Mouse (Mus musculus) gastrocnemius, postnatal 25 days (tissue): Measurements from ENCODE around the gene Zfp607a. TPM values are rescaled to one million over a fixed set of nuclear protein-coding genes. Genes with fewer than 3 reads are reported as not detected.
"Not testable (repeated sequence)": the region's sequence is repeated elsewhere in the genome, so short reads cannot be mapped to it uniquely, and the experiment has no call there.

ENCODE experiments used
- DNase-seq: peaks from one replicate; pipeline ENCODE4 v3.0.0; 2022
- long read RNA-seq, 2 experiments: library from polyadenylated mRNA; stranded (forward); transcript quantifications; one replicate each; pipeline ENCODE4 v2.0.0; 2021
- total RNA-seq, 2 experiments: library from RNA; stranded (reverse); gene quantifications; 1 replicate in 1 of 2; 2 replicates in 1 of 2; pipeline ENCODE4 v1.2.3; 2021

The Zfp607a gene
- 1 to 10 TPM; 1.9 to 2.0 TPM for total RNA-seq
- long read RNA-seq, experiment 1, partial matches to known transcripts = 0 of 3 reads
- long read RNA-seq, experiment 1, other reads (novel, unspliced or antisense) = 0 of 3 reads
- long read RNA-seq, experiment 2, partial matches to known transcripts = 0 of 4 reads
- long read RNA-seq, experiment 2, other reads (novel, unspliced or antisense) = 1 of 4 reads

- no peak for DNase-seq
Observed at GRCm38 (mm10) chr7:27857227-27857626, at the start of gene Zfp607a. Zfp607a (plus strand) TSS chr7:27857527.

- no peak for DNase-seq
Observed at GRCm38 (mm10) chr7:27818526-27819110, 38.7 kb upstream of the Zfp607a start.

GRCm38 (mm10) chr7:27822611-27823010 is 34.7 kb upstream of the Zfp607a start:
- no peak for DNase-seq

- DNase-seq = no peak
Observed at GRCm38 (mm10) chr7:27834131-27834530, 23.2 kb upstream of the Zfp607a start.

- DNase-seq = no peak
Observed at GRCm38 (mm10) chr7:27837896-27838295, 19.4 kb upstream of the Zfp607a start.

GRCm38 (mm10) chr7:27838323-27839249 is 18.7 kb upstream of the Zfp607a start, which contains the start of gene Zfp59:
Zfp59 (plus strand) TSS chr7:27838607.
- peak; percentile 83 for DNase-seq

- no peak for DNase-seq
Observed at GRCm38 (mm10) chr7:27839596-27839995, 17.7 kb upstream of the Zfp607a start.

- DNase-seq = no peak
Observed at GRCm38 (mm10) chr7:27840104-27840503, 17.2 kb upstream of the Zfp607a start.

- no peak for DNase-seq
Observed at GRCm38 (mm10) chr7:27859301-27860251, 2.2 kb downstream of the Zfp607a start.

GRCm38 (mm10) chr7:27860396-27861235 is 3.3 kb downstream of the Zfp607a start:
- peak; percentile 80 for DNase-seq

GRCm38 (mm10) chr7:27862578-27862977 is 5.3 kb downstream of the Zfp607a start:
- not testable (repeated sequence) for DNase-seq

- DNase-seq = no peak
Observed at GRCm38 (mm10) chr7:27881721-27882120, 24.4 kb downstream of the Zfp607a start.

- no peak for DNase-seq
Observed at GRCm38 (mm10) chr7:27900601-27901000, 43.3 kb downstream of the Zfp607a start.

- no peak for DNase-seq
Observed at GRCm38 (mm10) chr7:27905061-27905848, 47.9 kb downstream of the Zfp607a start.

- not testable (repeated sequence) for DNase-seq
Observed at GRCm38 (mm10) chr7:27910952-27911351, 53.6 kb downstream of the Zfp607a start.

- not testable (repeated sequence) for DNase-seq
Observed at GRCm38 (mm10) chr7:27927041-27927440, 69.7 kb downstream of the Zfp607a start.

GRCm38 (mm10) chr7:27928818-27929695 is 71.7 kb downstream of the Zfp607a start, which contains the start of gene Zfp974:
Zfp974 (minus strand) TSS chr7:27929460.
- peak; percentile 49 for DNase-seq
